Mouse (Mus musculus) forebrain, embryonic 12.5 days (tissue): Measurements from ENCODE around the gene Trpm3. TPM values are rescaled to one million over a fixed set of nuclear protein-coding genes. Genes with fewer than 3 reads are reported as not detected.

Experiments
- ATAC-seq: fragments of 200-750 bp; cut with Nextera tagmentation; 2 replicates; pipeline ENCODE4 v1.8.0; 2017; ENCODE audit warnings: moderate TSS enrichment; ENCODE audit not compliant: low FRiP score
- H3K27ac ChIP-seq: fragments of 300-500 bp; sonication (generic); 2 replicates; pipeline ENCODE4 v1.5.1; 2016; ENCODE audit warnings: mild to moderate bottlenecking
- H3K27me3 ChIP-seq: fragments of 300-500 bp; sonication (generic); 2 replicates; pipeline ENCODE4 v1.6.1; 2016; ENCODE audit warnings: mild to moderate bottlenecking
- H3K36me3 ChIP-seq: fragments of 300-500 bp; sonication (generic); replicated peaks from 2 replicates; pipeline ENCODE4 v1.6.1; 2016; ENCODE audit warnings: mild to moderate bottlenecking
- H3K4me1 ChIP-seq: fragments of 300-500 bp; sonication (generic); 2 replicates; pipeline ENCODE4 v1.6.1; 2016
- H3K4me2 ChIP-seq: fragments of 300-500 bp; sonication (generic); 2 replicates; pipeline ENCODE4 v1.6.1; 2016; ENCODE audit warnings: mild to moderate bottlenecking, moderate library complexity
- H3K4me3 ChIP-seq: fragments of 300-500 bp; sonication (generic); replicated peaks from 2 replicates; pipeline ENCODE4 v1.5.1; 2016; ENCODE audit warnings: mild to moderate bottlenecking
- H3K9ac ChIP-seq: fragments of 300-500 bp; sonication (generic); 2 replicates; pipeline ENCODE4 v1.6.1; 2016; ENCODE audit warnings: mild to moderate bottlenecking
- H3K9me3 ChIP-seq: fragments of 300-500 bp; sonication (generic); 2 replicates; pipeline ENCODE4 v1.6.1; 2016
- WGBS: fragments of 180-500 bp; shearing (Covaris S2); methylation state at CpG from one replicate; pipeline ENCODE4 v1.1.7; 2016; 5-methylcytosine and 5-hydroxymethylcytosine counted together
- polyA plus RNA-seq: library from polyadenylated mRNA; unstranded; fragments of >200 nt; fragmentation: Nextera tagmentation; extraction: Ambion mirVana; gene quantifications from 2 replicates; pipeline ENCODE4 v1.2.1, GENCODE M21; 2016

Trpm3 gene
- polyA plus RNA-seq, 1 experiment from 2014 or later: 16.6 TPM

DNA sequence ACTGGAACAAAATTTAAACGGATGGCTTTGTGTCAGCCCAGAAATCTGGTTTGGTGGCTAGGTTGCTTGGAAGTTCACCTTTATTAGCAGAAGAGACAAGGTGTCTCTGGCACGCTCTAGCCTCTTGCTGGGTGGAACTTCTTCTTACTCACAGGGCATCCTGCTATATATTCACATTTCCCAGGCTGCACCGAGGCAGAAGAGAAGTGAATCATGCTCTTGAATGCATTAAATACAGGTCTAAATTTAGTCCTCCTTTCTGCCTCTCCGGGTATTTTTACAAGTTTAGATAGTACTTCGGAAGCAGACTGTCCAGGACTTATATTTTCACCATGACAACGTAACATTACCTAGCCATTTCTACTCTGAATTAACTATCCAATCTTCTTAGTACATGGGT, 790.9 kb downstream of the Trpm3 start:
- Histone ChIP-seq H3K4me1 (no peaks in the 10 kb centered on the region), H3K9ac (no peak overlapping the region), H3K9me3 (no peaks in the 10 kb centered on the region), H3K27me3 (no peaks in the 10 kb centered on the region), H3K4me3 (no peak overlapping the region), H3K27ac (no peak overlapping the region), H3K4me2 (no peak overlapping the region), H3K36me3 (no peaks in the 10 kb centered on the region)
- WGBS: 88% methylated on average over 6 of the region's 6 CpGs
- no peak for ATAC-seq

DNA sequence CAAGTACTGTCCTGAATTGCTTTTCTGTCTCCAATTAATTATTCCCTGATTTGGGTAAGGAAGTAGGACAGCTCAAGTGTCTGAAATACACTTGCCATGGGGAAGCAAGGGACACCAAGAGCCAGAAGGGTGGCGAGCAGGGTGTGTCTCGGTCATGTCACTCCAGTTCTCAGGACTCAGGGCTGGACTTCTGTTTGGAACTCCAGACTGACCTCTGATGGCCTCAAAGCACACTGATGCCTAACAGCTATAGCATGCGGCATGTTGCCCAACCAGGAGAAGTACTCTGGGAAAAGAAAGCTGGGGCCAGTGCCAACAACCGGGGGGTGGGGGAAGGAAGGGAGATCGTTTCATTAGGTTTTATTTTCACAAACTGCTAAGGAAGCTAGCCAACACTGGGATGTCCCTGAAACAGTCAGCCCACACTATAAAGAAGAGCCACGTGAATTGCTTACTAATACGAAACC, 791.6 kb downstream of the Trpm3 start:
- ATAC-seq: no peak
- Histone ChIP-seq H3K4me2 (no peak overlapping the region), H3K4me1 (no peaks in the 10 kb centered on the region), H3K9ac (no peak overlapping the region), H3K36me3 (no peaks in the 10 kb centered on the region), H3K4me3 (no peak overlapping the region), H3K9me3 (no peaks in the 10 kb centered on the region), H3K27ac (no peak overlapping the region), H3K27me3 (no peaks in the 10 kb centered on the region)
- WGBS: 86% methylated on average over 7 of the region's 7 CpGs

DNA sequence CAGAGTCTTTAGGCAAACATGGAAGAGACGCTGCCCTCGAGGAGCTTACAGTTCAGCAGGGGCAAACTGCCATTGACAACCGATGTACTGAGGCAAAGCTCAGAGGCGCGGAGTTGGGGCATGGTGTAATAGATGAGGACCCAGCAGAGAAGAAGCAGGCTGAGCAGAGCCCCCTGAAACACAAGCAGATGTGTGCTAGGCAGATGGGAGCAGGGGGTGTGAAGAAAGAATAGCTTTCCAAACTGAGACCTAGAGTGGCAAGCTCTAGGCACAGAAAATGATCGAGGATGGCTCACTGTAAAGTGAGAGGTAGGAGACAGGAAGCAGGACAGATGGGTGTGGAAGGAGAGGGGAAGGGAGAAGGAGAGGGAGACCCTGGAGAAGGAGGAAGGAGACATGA, 792.2 kb downstream of the Trpm3 start:
- no peak overlapping the region for H3K4me3 ChIP-seq
- H3K4me1 ChIP-seq: no peaks in the 10 kb centered on the region
- no peaks in the 10 kb centered on the region for H3K27me3 ChIP-seq
- WGBS: 92% methylated on average over 6 of the region's 6 CpGs
- H3K9me3 ChIP-seq: no peaks in the 10 kb centered on the region
- H3K36me3 ChIP-seq: no peaks in the 10 kb centered on the region
- no peak overlapping the region for H3K27ac ChIP-seq
- ATAC-seq: no peak
- no peak overlapping the region for H3K4me2 ChIP-seq
- no peak overlapping the region for H3K9ac ChIP-seq

DNA sequence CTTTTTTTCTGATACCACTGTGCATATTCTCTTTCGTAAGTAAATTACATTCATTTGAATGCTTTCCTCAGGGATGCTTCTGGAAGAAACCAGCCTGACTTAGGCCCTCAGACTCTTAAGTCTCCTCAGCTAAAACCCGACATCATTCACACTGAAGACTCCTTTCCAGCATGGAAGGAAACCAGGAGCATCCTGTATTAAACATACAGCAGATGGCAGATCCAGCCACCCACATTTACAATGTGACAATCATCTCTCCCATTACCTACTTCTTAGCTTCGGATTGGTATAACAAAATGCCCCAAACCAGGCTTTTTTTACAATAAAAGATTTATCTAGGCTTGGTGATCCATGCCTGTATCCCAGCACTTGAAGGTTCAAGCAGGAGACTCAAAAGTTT, 796.2 kb downstream of the Trpm3 start:
- no peaks in the 10 kb centered on the region for H3K36me3 ChIP-seq
- no peak overlapping the region for H3K4me2 ChIP-seq
- no peak for ATAC-seq
- no peaks in the 10 kb centered on the region for H3K27me3 ChIP-seq
- no peak overlapping the region for H3K9ac ChIP-seq
- no peaks in the 10 kb centered on the region for H3K9me3 ChIP-seq
- peaks cover 13% of the 10 kb centered on the region for H3K4me1 ChIP-seq
- H3K27ac ChIP-seq: no peak overlapping the region
- H3K4me3 ChIP-seq: no peak overlapping the region
- 80% methylated on average over 3 of the region's 3 CpGs for WGBS

DNA sequence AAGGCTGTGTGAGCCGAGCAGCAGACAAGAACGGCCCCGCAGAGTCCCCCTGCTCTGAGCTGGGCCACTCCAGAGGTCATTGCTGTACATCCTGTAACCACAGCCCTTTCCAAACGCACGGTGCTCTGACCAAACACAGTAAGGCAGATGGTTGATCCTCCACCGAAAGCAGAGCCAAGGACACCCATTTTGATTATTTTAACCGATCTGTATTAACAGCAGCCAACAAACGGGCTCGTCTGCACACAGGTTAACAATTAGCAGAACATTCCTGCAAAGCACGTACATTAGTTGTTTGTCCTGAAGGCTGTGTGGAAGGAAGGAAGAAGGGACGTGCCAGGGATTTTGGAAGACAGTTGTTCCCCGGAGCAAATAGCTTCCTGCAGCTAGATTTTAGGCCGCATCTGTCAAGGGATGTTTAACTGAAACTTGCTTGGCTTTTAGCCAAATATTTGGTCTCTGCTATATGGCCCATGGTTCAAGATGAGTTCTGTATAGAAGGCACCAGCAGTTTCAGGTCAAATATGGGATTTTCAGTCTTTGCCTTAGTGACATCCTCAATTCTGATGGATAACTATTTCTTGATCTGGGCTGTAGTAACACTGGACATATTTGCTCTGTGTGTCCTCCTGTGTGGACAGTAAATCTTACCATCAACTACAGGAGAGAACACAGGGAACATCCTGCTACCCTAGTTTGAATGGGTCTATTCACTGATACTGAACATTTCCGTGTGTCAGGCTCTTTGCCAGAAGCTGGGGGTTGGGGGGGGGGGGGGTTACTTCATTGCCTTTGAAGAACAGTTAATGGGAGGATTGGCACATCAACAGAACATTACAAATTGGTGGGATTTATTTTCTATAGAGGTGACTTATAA, 800.2 kb downstream of the Trpm3 start:
- no peak overlapping the region for H3K4me2 ChIP-seq
- H3K4me1 ChIP-seq: peaks cover 21% of the 10 kb centered on the region
- no peak overlapping the region for H3K4me3 ChIP-seq
- ATAC-seq: no peak
- 65% methylated on average over 14 of the region's 14 CpGs for WGBS
- no peaks in the 10 kb centered on the region for H3K27me3 ChIP-seq
- H3K9ac ChIP-seq: no peak overlapping the region
- no peaks in the 10 kb centered on the region for H3K9me3 ChIP-seq
- no peak overlapping the region for H3K27ac ChIP-seq
- no peaks in the 10 kb centered on the region for H3K36me3 ChIP-seq

DNA sequence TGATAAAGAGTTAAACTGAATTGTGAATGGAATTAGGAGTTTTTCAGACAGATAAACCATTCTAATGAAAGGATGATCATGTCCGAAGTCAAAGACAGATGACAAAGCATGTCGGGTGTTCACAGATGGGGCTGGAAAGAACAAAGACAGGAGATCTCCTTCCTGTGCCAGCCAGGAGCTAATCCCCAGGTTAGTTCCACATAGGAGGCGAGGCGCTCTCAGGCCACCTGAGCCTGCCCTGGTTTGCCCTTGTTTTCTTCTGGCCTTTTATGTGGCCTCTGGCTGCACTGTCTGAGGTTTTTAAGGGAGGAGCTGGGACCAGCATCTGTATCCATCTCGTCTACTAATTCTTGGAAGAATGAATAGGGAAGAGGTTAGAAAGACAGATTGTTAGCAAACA, 801.0 kb downstream of the Trpm3 start:
- no peaks in the 10 kb centered on the region for H3K27me3 ChIP-seq
- no peak overlapping the region for H3K4me3 ChIP-seq
- no peak overlapping the region for H3K27ac ChIP-seq
- H3K9me3 ChIP-seq: no peaks in the 10 kb centered on the region
- H3K36me3 ChIP-seq: no peaks in the 10 kb centered on the region
- WGBS: 41% methylated on average over 5 of the region's 5 CpGs
- no peak overlapping the region for H3K4me2 ChIP-seq
- H3K9ac ChIP-seq: no peak overlapping the region
- H3K4me1 ChIP-seq: peaks cover 21% of the 10 kb centered on the region
- ATAC-seq: no peak

DNA sequence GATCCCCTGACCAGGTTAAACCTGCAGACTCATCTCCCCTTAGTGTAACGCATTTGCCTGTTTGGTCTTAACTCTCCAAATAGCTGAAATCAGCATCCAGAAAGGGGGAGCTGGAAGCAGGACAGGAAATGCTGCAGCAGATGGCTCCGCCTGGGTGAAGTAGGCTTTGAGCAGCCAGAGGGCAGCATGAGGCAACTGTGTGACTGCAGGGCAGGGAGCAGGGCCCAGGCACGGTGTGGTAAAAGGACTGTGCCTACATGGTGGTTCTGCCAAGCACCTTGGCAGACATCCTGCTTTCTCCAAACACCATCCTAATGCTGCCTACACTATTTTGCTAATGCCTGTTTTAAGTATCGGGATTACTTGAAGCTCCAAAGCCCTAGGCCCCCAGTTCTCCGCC, 801.6 kb downstream of the Trpm3 start:
- no peaks in the 10 kb centered on the region for H3K36me3 ChIP-seq
- H3K9ac ChIP-seq: no peak overlapping the region
- 53% methylated on average over 5 of the region's 5 CpGs for WGBS
- peaks cover 21% of the 10 kb centered on the region for H3K4me1 ChIP-seq
- ATAC-seq: 0 out of 2 replicates have a peak, but pooled peaks have one; percentile 51
- no peak overlapping the region for H3K4me3 ChIP-seq
- H3K27ac ChIP-seq: no peak overlapping the region
- H3K27me3 ChIP-seq: no peaks in the 10 kb centered on the region
- H3K9me3 ChIP-seq: no peaks in the 10 kb centered on the region
- no peak overlapping the region for H3K4me2 ChIP-seq

DNA sequence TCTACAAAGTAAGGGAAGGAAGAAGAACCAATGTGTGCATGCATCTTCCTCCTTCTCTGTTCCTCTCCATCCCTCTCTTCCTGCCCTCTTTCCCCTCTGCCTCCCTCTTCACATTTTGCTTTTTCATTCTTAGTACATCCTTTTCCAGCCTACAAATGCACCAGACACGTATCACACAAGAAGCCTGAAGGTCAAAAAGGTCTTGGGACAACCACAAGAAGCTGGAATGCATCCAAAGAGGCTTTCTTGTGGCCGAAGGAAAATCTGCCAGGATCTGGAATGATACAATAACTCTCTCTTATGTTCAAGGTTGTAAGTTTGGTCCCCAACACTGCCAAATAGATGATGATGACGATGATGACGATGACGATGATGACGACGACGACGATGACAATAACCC, 802.1 kb downstream of the Trpm3 start:
- WGBS: 90% methylated on average over 9 of the region's 9 CpGs
- Histone ChIP-seq H3K27me3 (no peaks in the 10 kb centered on the region), H3K9ac (no peak overlapping the region)

DNA sequence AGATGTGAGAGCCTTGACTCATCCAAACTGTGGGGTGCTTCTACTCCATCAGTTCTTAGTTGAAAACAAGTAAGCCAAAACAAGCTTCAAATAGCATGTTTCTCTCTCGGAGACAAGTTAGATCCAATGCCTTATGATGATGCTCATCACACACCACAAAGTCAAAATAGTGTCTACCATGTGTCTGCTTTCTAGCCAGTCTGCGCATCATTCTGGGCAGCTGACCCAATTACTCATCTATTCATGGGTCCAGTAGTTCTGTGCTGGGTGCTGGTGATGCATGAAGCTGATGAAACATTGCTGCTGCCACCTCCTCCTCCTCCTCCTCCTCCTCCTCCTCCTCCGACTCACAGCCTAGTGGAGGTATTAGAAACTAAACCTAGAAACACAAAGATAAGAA, 813.6 kb downstream of the Trpm3 start:
- Histone ChIP-seq H3K36me3 (no peaks in the 10 kb centered on the region), H3K27ac (no peak overlapping the region), H3K4me1 (no peaks in the 10 kb centered on the region), H3K9me3 (peaks cover 4% of the 10 kb centered on the region; the same call in 1 of the 2 replicates), H3K4me2 (no peak overlapping the region), H3K27me3 (no peaks in the 10 kb centered on the region), H3K9ac (no peak overlapping the region), H3K4me3 (no peak overlapping the region)
- WGBS: 84% methylated on average over 3 of the region's 3 CpGs
- no peak for ATAC-seq

More for the DNA sequence above, 802.1 kb downstream of the Trpm3 start:
- no peak overlapping the region for H3K27ac ChIP-seq
- H3K9me3 ChIP-seq: no peaks in the 10 kb centered on the region
- H3K4me3 ChIP-seq: no peak overlapping the region
- H3K4me2 ChIP-seq: no peak overlapping the region
- ATAC-seq: no peak
- no peaks in the 10 kb centered on the region for H3K36me3 ChIP-seq
- peaks cover 21% of the 10 kb centered on the region for H3K4me1 ChIP-seq

DNA sequence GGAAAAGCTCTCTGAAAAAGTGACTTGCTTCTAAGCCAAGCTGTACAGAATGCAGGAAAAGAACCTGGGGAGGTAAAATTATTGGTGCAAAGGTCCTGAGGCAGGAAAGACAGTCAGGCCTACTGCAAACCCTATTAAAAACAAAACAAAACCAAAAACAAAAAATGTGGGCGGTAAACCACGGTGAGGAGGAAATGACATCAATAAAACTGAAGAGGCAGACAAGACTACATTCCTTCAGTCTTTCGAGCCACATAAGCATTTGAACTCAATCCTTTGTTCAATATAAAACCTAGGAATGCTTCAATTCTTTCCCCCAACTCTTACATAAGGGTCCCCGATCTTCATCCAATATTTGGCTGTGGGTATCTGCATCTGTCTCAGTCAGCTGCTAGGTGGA, 814.3 kb downstream of the Trpm3 start:
- Histone ChIP-seq H3K9ac (no peak overlapping the region), H3K4me3 (no peak overlapping the region), H3K4me2 (no peak overlapping the region), H3K27me3 (no peaks in the 10 kb centered on the region), H3K9me3 (peaks cover 2% of the 10 kb centered on the region; the same call in 1 of the 2 replicates), H3K27ac (no peak overlapping the region), H3K4me1 (peaks cover 2% of the 10 kb centered on the region; the same call in 1 of the 2 replicates), H3K36me3 (no peaks in the 10 kb centered on the region)
- WGBS: 92% methylated on average over 4 of the region's 4 CpGs
- no peak for ATAC-seq

DNA sequence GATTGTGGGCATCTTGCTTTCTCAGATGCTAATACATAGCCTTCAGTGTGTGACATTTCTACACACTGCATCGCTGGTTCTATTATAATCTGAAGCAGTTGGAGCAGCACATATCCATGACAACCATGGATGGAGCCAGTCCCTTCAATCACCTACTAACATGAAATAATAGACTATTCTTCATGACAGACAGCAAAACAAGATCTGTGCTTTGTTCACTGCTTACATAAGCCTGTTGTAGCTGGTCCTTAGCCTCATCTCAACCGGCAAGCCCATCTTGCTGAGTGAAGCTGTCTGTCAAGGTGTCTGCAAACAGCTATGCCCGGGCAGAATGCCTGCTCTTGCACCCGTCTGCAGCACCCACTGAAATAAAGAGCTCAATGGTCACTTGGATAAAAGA, 819.6 kb downstream of the Trpm3 start:
- WGBS: 54% methylated on average over 4 of the region's 4 CpGs
- no peak overlapping the region for H3K9ac ChIP-seq
- H3K4me2 ChIP-seq: no peak overlapping the region
- H3K27me3 ChIP-seq: 0 out of 2 replicates have a peak, but pooled peaks cover 4% of the 10 kb centered on the region
- no peaks in the 10 kb centered on the region for H3K36me3 ChIP-seq
- no peak overlapping the region for H3K27ac ChIP-seq
- no peak overlapping the region for H3K4me3 ChIP-seq
- H3K9me3 ChIP-seq: no peaks in the 10 kb centered on the region
- peaks cover 24% of the 10 kb centered on the region for H3K4me1 ChIP-seq
- ATAC-seq: no peak

DNA sequence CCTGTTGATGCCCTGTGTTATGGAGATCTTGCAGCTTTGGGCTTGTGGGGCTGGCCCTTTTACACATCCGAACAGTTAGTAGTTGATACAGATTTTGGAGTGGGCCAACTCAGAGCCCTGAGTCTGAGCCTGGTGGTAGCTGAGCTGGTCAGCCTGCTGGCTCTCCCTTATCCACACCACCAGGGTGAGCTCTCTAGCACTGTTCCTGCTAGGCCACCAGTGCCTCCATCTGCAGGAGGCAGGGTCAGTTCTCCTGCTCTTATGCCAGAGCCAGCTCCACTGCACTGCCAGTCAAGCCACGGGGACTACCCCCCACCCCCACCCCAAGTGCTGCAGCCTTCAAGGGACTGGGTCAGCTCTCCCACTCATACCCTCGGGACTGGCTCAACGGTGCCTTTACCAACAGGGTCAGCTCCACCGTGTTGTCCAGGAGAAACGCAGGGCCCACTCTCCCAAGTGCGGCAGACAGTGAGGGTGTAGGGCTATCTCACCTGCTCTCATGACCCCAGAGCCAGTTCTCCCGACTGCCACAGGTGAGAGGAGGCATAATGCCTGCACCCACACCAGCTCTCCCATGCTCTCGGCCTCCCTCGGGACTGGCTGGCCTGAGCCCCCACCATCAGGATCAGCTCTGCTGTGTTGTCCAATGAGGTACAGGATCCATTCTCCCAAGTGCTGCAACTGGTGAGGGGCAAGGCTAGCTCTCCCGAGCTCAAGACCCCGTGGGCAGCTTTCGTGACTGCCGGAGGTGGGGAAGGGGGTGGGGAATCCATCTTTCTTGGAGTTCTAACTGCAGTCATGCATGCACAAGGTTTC, 821.8 kb downstream of the Trpm3 start:
- 69% methylated on average over 14 of the region's 14 CpGs for WGBS
- H3K4me3 ChIP-seq: no peak overlapping the region
- H3K27me3 ChIP-seq: 0 out of 2 replicates have a peak, but pooled peaks cover 4% of the 10 kb centered on the region
- no peak overlapping the region for H3K9ac ChIP-seq
- H3K27ac ChIP-seq: no peak overlapping the region
- peaks cover 24% of the 10 kb centered on the region for H3K4me1 ChIP-seq
- peak; percentile 44; the same call in 1 of the 2 replicates for ATAC-seq
- no peak overlapping the region for H3K4me2 ChIP-seq
- no peaks in the 10 kb centered on the region for H3K9me3 ChIP-seq
- H3K36me3 ChIP-seq: no peaks in the 10 kb centered on the region
